Mouse (Mus musculus): Measurements from ENCODE around the gene Abcc2.

DNA sequence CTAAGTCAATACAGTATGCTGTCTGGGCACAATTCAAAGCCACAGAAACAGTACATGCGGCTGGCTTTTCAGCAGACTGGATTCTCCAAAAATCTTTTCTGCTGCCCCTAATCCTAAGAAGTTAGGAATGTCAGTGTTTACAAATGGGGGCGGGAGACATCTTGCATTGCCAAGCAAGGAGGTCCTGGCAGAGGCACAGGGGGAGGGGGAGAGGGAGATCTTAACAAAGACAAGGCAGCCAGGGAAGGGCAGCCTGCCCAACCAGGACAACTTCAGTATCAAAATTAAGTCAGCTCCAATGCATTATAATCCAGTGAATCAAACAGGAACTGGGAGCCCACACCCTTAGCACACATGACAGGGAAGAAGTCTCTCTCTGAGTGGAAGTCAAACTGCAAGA lies 94.0 kb downstream of the Abcc2 start:
- TF ChIP-seq POLR2A (IDR thresholded peaks at IDR 0.05; ENCODE audit: insufficient read depth, low read depth, low read length) = no peak
- no peak for TF ChIP-seq CTCF (IDR thresholded peaks at IDR 0.05; ENCODE audit: insufficient read depth, low read depth, low read length)

Measured in olfactory bulb, adult 2 months (tissue).